Mouse (Mus musculus) brain, embryonic 14.5 days (tissue): ENCODE data around the gene Ribc2.

ENCODE experiments used
- CTCF ChIP-seq: fragments of 200-500 bp; IDR thresholded peaks from 2 replicates; pipeline ENCODE4 v1.5.1; 2012; ENCODE audit warnings: inconsistent platforms, mild to moderate bottlenecking, moderate library complexity, borderline replicate concordance; ENCODE audit not compliant: insufficient read depth, insufficient read length; ENCODE audit errors: extremely low read depth
- POLR2A ChIP-seq: fragments of 200-500 bp; IDR thresholded peaks from 2 replicates; pipeline ENCODE4 v1.6.1; 2012; ENCODE audit warnings: mild to moderate bottlenecking, inconsistent platforms, borderline replicate concordance; ENCODE audit not compliant: poor library complexity, insufficient read depth, insufficient read length, severe bottlenecking; ENCODE audit errors: extremely low read depth

- TF ChIP-seq POLR2A (no peak), CTCF (no peak)
These were observed 56.4 kb downstream of the Ribc2 start for GRCm38 (mm10) chr15:85188167-85188778.
